Mouse (Mus musculus) macrophage (primary cell): ENCODE data around the gene Neurl4. TPM values are rescaled to one million over a fixed set of nuclear protein-coding genes. Genes with fewer than 3 reads are reported as not detected.
"Not testable (repeated sequence)": the region's sequence is repeated elsewhere in the genome, so short reads cannot be mapped to it uniquely, and the experiment has no call there.

ENCODE experiments used
- H3K27ac ChIP-seq: fragments of 350-480 bp; formaldehyde crosslinking; 2 replicates; pipeline ENCODE4 v1.9.0; 2021
- H3K36me3 ChIP-seq: fragments of 350-480 bp; formaldehyde crosslinking; 2 replicates; pipeline ENCODE4 v1.9.0; 2021; ENCODE audit errors: inconsistent target
- H3K4me3 ChIP-seq: fragments of 350-480 bp; formaldehyde crosslinking; 2 replicates; pipeline ENCODE4 v1.9.0; 2021; ENCODE audit errors: inconsistent target
- H3K79me2 ChIP-seq: fragments of 350-480 bp; formaldehyde crosslinking; 2 replicates; pipeline ENCODE4 v1.9.0; 2021; ENCODE audit errors: inconsistent target
- WGBS: methylation state at CpG from one replicate; pipeline ENCODE4 v1.1.7; 2026; ENCODE audit warnings: inconsistent platforms; ENCODE audit not compliant: missing documents; 5-methylcytosine and 5-hydroxymethylcytosine counted together
- polyA plus RNA-seq: library from polyadenylated mRNA; stranded (reverse); fragments of 250-400 nt; gene quantifications from 3 replicates; pipeline ENCODE4 v1.2.4, GENCODE M21; 2018; ENCODE audit warnings: inconsistent platforms

Gene Neurl4
- polyA plus RNA-seq, 1 experiment from 2014 or later: 14.9 TPM

DNA sequence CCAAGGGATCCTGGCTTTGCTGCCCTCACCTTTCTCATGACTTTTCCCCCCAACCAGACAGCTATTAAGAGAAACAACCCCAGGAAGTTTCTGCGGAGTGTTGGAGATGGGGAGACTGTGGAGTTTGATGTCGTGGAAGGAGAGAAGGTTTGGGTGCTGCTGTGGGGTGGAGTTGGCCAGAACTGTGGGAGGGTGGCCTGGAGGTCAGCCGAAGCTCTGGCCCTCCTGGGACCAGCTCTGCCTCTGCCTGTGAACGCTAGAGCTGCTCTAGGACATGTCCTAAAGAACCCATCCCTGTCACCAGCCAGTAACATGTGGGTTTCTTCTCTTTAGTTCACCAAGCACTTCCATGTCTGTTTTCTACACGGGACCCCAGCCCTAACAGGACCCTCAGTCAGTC, 38.3 kb downstream of the Neurl4 start:
- Histone ChIP-seq H3K36me3 (no peaks in the 10 kb centered on the region), H3K79me2 (no peaks in the 10 kb centered on the region), H3K4me3 (no peak overlapping the region), H3K27ac (no peak overlapping the region)
- 83% methylated on average over 5 of the region's 5 CpGs for WGBS

GRCm38 (mm10) chr11:69939731-69940130, 38.9 kb downstream of the Neurl4 start:
- no peak overlapping the region for H3K4me3 ChIP-seq
- no peak overlapping the region for H3K27ac ChIP-seq
- no peaks in the 10 kb centered on the region for H3K36me3 ChIP-seq
- H3K79me2 ChIP-seq: no peaks in the 10 kb centered on the region
- WGBS: 92% methylated on average over 17 of the region's 17 CpGs

DNA sequence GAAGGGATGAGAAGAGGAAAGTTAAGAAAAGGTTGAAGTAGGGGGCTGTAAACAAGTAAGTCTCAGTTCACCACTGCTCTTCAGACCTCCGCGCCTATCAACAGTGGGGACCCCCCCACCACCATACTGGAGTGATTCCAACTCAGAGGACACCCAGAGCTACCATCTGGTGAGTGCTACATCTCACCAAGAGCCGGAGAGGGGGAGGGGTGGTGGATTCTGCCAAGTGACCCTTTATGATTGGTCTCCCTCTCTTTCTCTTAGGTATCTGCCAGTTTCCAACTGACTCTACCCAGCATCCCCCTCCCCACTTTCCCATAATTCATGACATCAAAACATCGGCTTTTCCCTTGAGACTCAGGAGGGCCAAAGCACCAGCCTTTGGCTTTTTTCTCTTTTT, 40.1 kb downstream of the Neurl4 start:
- H3K36me3 ChIP-seq: no peaks in the 10 kb centered on the region
- no peak overlapping the region for H3K27ac ChIP-seq
- no peaks in the 10 kb centered on the region for H3K79me2 ChIP-seq
- WGBS: 95% methylated on average over 4 of the region's 4 CpGs
- no peak overlapping the region for H3K4me3 ChIP-seq

GRCm38 (mm10) chr11:69945216-69945615, 44.3 kb downstream of the Neurl4 start:
- WGBS: 92% methylated on average over 13 of the region's 13 CpGs
- H3K27ac ChIP-seq: no peak overlapping the region
- H3K36me3 ChIP-seq: no peaks in the 10 kb centered on the region
- H3K4me3 ChIP-seq: no peak overlapping the region
- H3K79me2 ChIP-seq: no peaks in the 10 kb centered on the region

GRCm38 (mm10) chr11:69945997-69946891, 45.4 kb downstream of the Neurl4 start:
- Histone ChIP-seq H3K36me3 (no peaks in the 10 kb centered on the region), H3K4me3 (no peak overlapping the region), H3K27ac (no peak overlapping the region), H3K79me2 (no peaks in the 10 kb centered on the region)
- 88% methylated on average over 18 of the region's 18 CpGs for WGBS

GRCm38 (mm10) chr11:69947337-69948065, 46.6 kb downstream of the Neurl4 start:
- H3K27ac ChIP-seq: no peak overlapping the region
- H3K36me3 ChIP-seq: no peaks in the 10 kb centered on the region
- WGBS: 29% methylated on average over 29 of the region's 29 CpGs
- no peaks in the 10 kb centered on the region for H3K79me2 ChIP-seq
- no peak overlapping the region for H3K4me3 ChIP-seq

GRCm38 (mm10) chr11:69948066-69948762, 47.3 kb downstream of the Neurl4 start, which contains the start of gene Slc2a4:
Gene Slc2a4, minus strand, starts transcription at chr11:69948188.
- WGBS: 2% methylated on average over 29 of the region's 34 CpGs
- no peaks in the 10 kb centered on the region for H3K36me3 ChIP-seq
- no peaks in the 10 kb centered on the region for H3K79me2 ChIP-seq
- H3K27ac ChIP-seq: no peak within 1 kb of the TSS
- peak within 1 kb of the TSS; percentile 1; the same call in 1 of the 2 replicates for H3K4me3 ChIP-seq

DNA sequence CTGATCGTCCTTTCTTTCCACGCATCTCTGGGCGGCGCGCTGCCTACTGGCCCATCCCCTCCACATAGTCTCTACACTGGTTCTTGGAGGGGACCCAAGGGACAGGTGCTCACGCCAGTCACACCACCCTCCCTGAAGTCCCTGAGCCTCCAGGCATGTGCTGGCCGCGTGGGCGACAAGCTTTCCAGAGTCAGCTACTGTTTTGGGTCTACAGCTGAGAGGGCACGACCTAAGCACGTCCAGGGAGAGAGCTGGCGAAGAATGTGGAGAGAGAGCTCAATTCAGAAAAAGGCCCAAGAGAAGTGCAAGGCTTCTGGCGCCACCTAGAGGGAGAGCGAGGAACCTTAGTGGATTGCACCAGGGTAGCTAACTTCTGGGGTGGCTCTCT, 47.9 kb downstream of the Neurl4 start:
- H3K4me3 ChIP-seq: peak overlapping the region; percentile 1; the same call in 1 of the 2 replicates
- H3K79me2 ChIP-seq: no peaks in the 10 kb centered on the region
- H3K27ac ChIP-seq: no peak overlapping the region
- no peaks in the 10 kb centered on the region for H3K36me3 ChIP-seq
- 2% methylated on average over 13 of the region's 14 CpGs for WGBS

DNA sequence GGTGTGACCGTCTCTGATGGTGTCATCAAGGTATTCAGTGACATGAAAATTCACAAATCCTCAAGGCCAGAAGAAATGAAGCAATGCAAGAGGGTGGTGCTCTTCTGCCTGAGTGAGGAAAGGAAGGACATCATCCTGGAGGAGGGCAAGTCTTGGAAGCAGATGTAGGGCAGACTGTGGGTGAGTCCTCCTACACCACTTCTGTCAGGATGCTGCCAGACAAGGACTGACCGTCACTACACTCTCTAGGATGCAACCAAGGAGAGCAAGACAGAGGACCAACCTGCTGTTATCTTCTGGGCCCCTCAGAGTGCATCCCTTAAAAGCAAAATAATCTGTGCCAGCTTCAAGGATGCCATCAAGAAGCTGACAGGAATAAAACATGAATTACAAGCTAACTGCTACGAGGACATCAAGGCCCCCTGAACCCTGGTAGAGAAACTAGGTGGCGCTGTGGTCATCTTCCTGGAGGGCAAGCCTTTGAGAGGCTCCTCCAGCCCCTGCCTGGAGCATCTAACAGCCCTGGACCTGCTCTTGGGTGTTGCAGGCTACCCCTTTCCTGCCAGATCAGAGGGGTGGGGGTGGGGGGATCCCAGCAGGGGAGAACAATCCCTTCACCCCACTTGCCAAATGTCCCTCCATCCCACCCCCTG, 50.1 kb downstream of the Neurl4 start:
- no peaks in the 10 kb centered on the region for H3K36me3 ChIP-seq
- no peak overlapping the region for H3K27ac ChIP-seq
- H3K4me3 ChIP-seq: no peak overlapping the region
- 58% methylated on average over 4 of the region's 4 CpGs for WGBS
- H3K79me2 ChIP-seq: no peaks in the 10 kb centered on the region

- Histone ChIP-seq H3K36me3 (no peaks in the 10 kb centered on the region), H3K79me2 (no peaks in the 10 kb centered on the region), H3K4me3 (no peak overlapping the region), H3K27ac (no peak overlapping the region)
- WGBS: 45% methylated on average over 1 of the region's 1 CpGs
Observed at GRCm38 (mm10) chr11:69952274-69952673, 51.4 kb downstream of the Neurl4 start.

DNA sequence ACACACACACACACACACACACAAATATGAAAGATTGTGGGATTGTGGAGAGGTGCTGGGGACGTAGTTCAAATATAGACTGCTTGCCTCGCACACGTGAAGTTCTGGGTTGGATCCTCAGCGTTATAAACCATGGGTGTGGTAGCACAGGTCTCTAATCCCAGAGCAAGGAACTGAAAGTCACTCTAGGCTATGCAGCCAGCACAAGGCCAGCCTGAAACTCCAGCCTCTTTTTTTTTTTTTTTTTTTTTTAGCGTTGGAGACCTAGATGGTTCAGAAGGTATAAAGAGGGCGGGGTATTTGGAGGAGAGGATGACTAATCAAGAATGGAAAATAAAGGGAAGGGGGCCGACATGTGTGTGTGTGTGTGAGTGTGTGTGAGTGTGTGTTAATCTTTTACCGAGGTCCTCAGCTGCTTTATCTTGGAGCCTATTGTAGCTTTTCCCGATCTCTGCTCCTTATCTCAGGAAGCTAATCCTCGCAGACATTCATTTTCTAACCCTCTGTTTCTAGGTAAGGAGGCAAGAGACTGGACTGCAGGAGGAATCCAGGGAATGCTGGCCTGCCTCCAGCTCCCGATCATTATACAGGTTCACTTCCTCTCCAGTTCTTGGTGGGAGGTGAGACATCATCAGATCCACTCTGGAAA, 52.5 kb downstream of the Neurl4 start:
- Histone ChIP-seq H3K4me3 (no peak overlapping the region), H3K27ac (no peak overlapping the region), H3K79me2 (no peaks in the 10 kb centered on the region), H3K36me3 (no peaks in the 10 kb centered on the region)
- WGBS: 46% methylated on average over 9 of the region's 11 CpGs

DNA sequence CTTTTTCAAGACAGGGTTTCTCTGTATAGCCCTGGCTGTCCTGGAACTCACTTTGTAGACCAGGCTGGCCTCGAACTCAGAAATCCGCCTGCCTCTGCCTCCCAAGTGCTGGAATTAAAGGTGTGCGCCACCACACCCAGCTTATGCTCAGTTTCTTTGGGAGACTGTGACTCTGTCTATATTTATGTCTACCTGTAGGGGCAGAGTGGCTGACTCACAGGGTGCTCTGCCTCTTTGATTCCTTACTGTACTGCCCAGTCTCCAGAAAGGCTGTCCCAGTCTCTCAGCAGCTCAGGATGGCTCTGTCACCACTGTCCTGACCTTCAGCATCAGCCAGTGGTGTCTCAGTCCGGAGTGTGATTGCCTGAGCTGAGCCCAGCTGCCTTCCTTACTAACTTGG, 54.7 kb downstream of the Neurl4 start:
- H3K4me3 ChIP-seq, H3K36me3 ChIP-seq, H3K79me2 ChIP-seq, H3K27ac ChIP-seq: not testable (repeated sequence)
- WGBS: 72% methylated on average over 2 of the region's 4 CpGs

- H3K27ac ChIP-seq: no peak overlapping the region
- no peaks in the 10 kb centered on the region for H3K36me3 ChIP-seq
- no peak overlapping the region for H3K4me3 ChIP-seq
- 100% methylated on average over 1 of the region's 1 CpGs for WGBS
- H3K79me2 ChIP-seq: no peaks in the 10 kb centered on the region
Observed at GRCm38 (mm10) chr11:69956218-69956617, 55.3 kb downstream of the Neurl4 start.

GRCm38 (mm10) chr11:69960616-69961015, 59.7 kb downstream of the Neurl4 start:
- 69% methylated on average over 5 of the region's 5 CpGs for WGBS
- Histone ChIP-seq H3K79me2 (no peaks in the 10 kb centered on the region), H3K4me3 (no peak overlapping the region), H3K27ac (no peak overlapping the region), H3K36me3 (no peaks in the 10 kb centered on the region)
